ENCODE assay signal across 9 mouse cellular contexts in genomic region chr12:73708920-73709319, GRCm38 (mm10).
DNase-seq lines count a peak whose midpoint lies in the region; ATAC-seq and TF ChIP-seq lines count a peak whose summit lies in the region.
"Had no signal": no experiment of that assay in that cellular context is flagged by ENCODE, and none has a peak within 500 bp of the region (broad histone marks: within the 10 kb centered on the region; RNA-seq: fewer than 3 reads in every experiment).

No protein-coding gene starts in this region.

- DNase-seq in adrenal gland, postnatal 14 days, result peak; percentile 83
- DNase-seq in embryonic facial prominence, embryonic 10.5 days (ENCODE audit: low spot score), result peak; percentile 60
- DNase-seq in heart, adult 2 months, result peak; percentile 69 to 76
- peak; percentile 78 for DNase-seq in kidney, adult 2 months
- DNase-seq in midbrain, postnatal 0 days (ENCODE audit: low spot score), result peak; percentile 84
- DNase-seq in stomach, postnatal 0 days (ENCODE audit: low spot score), result peak; percentile 71

- peaks cover 17% of the 10 kb centered on the region for H3K4me1 ChIP-seq in embryonic facial prominence, embryonic 10.5 days
- peaks cover 10% of the 10 kb centered on the region for H3K4me1 ChIP-seq in heart, adult 2 months (ENCODE audit: control insufficient read depth, insufficient read depth, low read length)
- 0 out of 2 replicates have a peak, but pooled peaks cover 4% of the 10 kb centered on the region for H3K4me1 ChIP-seq in kidney, adult 2 months (ENCODE audit: control insufficient read depth, insufficient read depth, low read length)
- H3K4me1 ChIP-seq in limb, embryonic 12.5 days (replicated peaks), result peaks cover 8% of the 10 kb centered on the region
- no peaks in the 10 kb centered on the region for H3K4me1 ChIP-seq in midbrain, postnatal 0 days (ENCODE audit: insufficient read depth, low read length)
- no peaks in the 10 kb centered on the region for H3K4me1 ChIP-seq in stomach, postnatal 0 days (replicated peaks; ENCODE audit: control insufficient read depth, insufficient read depth)

- no peak overlapping the region for H3K4me3 ChIP-seq in embryonic facial prominence, embryonic 10.5 days
- H3K4me3 ChIP-seq in heart, adult 2 months, result no peak overlapping the region
- no peak overlapping the region for H3K4me3 ChIP-seq in kidney, adult 2 months (ENCODE audit: insufficient read depth, low read depth, low read length)
- no peak overlapping the region for H3K4me3 ChIP-seq in limb, embryonic 12.5 days (replicated peaks)
- H3K4me3 ChIP-seq in midbrain, postnatal 0 days (ENCODE audit: low read depth, low read length), result no peak overlapping the region
- H3K4me3 ChIP-seq in stomach, postnatal 0 days (ENCODE audit: low read depth, low read length), result no peak overlapping the region
- H3K4me3 ChIP-seq: erythroblast, embryonic 14.5 days had no signal

- no peaks in the 10 kb centered on the region for H3K36me3 ChIP-seq in embryonic facial prominence, embryonic 10.5 days (replicated peaks)
- no peaks in the 10 kb centered on the region for H3K36me3 ChIP-seq in heart, adult 2 months (ENCODE audit: control insufficient read depth, insufficient read depth, low read length)
- H3K36me3 ChIP-seq in kidney, adult 2 months (ENCODE audit: control insufficient read depth, insufficient read depth, low read length), result no peaks in the 10 kb centered on the region
- no peaks in the 10 kb centered on the region for H3K36me3 ChIP-seq in limb, embryonic 12.5 days
- no peaks in the 10 kb centered on the region for H3K36me3 ChIP-seq in midbrain, postnatal 0 days (ENCODE audit: insufficient read depth, low read length)
- no peaks in the 10 kb centered on the region for H3K36me3 ChIP-seq in stomach, postnatal 0 days (ENCODE audit: control insufficient read depth, insufficient read depth, low read length)

- intact Hi-C loops in heart, adult 2 months (cut with DNase I), result loop anchor here (5.0 kb wide), 3 partner anchors 68 to 583 kb away; no protein-coding TSS in a partner anchor

- peak; percentile 82 for TF ChIP-seq CTCF in heart, adult 2 months (IDR thresholded peaks at IDR 0.05)
- TF ChIP-seq CTCF in kidney, adult 2 months (conservative IDR thresholded peaks at IDR 0.05; ENCODE audit: insufficient read depth, insufficient read length, low read depth, low read length), result peak; percentile 88
- TF ChIP-seq CTCF in midbrain, postnatal 0 days (IDR thresholded peaks at IDR 0.05), result peak; percentile 84
- TF ChIP-seq CTCF in stomach, postnatal 0 days (IDR thresholded peaks at IDR 0.05; ENCODE audit: low read depth), result peak; percentile 90

- peak; percentile 90 for TF ChIP-seq EP300 in heart, adult 2 months (IDR thresholded peaks at IDR 0.05; ENCODE audit: insufficient read depth, low read depth, low read length)
- TF ChIP-seq EP300 in stomach, postnatal 0 days (optimal IDR thresholded peaks at IDR 0.05), result no peak

- H3K4me2 ChIP-seq in limb, embryonic 12.5 days, result no peak overlapping the region
- H3K4me2 ChIP-seq in midbrain, postnatal 0 days (ENCODE audit: low read depth, low read length, poor library complexity, severe bottlenecking), result no peak overlapping the region
- H3K4me2 ChIP-seq in stomach, postnatal 0 days (replicated peaks; ENCODE audit: low read depth), result no peak overlapping the region

- no peaks in the 10 kb centered on the region for H3K79me2 ChIP-seq in heart, adult 2 months (replicated peaks; ENCODE audit: control insufficient read depth, insufficient read depth, low read length)

- 0 out of 2 replicates have a peak overlapping the region, but pooled peaks have one; percentile 17 for H3K9ac ChIP-seq in heart, adult 2 months (ENCODE audit: low read depth, low read length)
- H3K9ac ChIP-seq in limb, embryonic 12.5 days (replicated peaks), result 0 out of 2 replicates have a peak overlapping the region, but pooled peaks have one; percentile 18
- no peak overlapping the region for H3K9ac ChIP-seq in midbrain, postnatal 0 days (replicated peaks; ENCODE audit: low read length, poor library complexity, severe bottlenecking)
- no peak overlapping the region for H3K9ac ChIP-seq in stomach, postnatal 0 days (ENCODE audit: low read length)

- no peak for ATAC-seq in limb, embryonic 12.5 days (ENCODE audit: insufficient number of reproducible peaks, insufficient read depth, low FRiP score, low TSS enrichment, low read depth)
- no peak; the same call in 1 of the 2 replicates for ATAC-seq in midbrain, postnatal 0 days (ENCODE audit: low FRiP score)
- peak; percentile 82 for ATAC-seq in stomach, postnatal 0 days (ENCODE audit: low FRiP score, low TSS enrichment)
- ATAC-seq in erythroblast, adult 5-6 weeks (replicated peaks; ENCODE audit: low FRiP score, poor library complexity, severe bottlenecking), result no peak

- TF ChIP-seq POLR2A in heart, adult 2 months (IDR thresholded peaks at IDR 0.05; ENCODE audit: insufficient read depth, low read depth, low read length), result no peak
- no peak for TF ChIP-seq POLR2A in kidney, adult 2 months (IDR thresholded peaks at IDR 0.05; ENCODE audit: low read depth, low read length)

- WGBS in embryonic facial prominence, embryonic 10.5 days, result 30% methylated on average over 8 of the region's 8 CpGs
- 10% methylated on average over 8 of the region's 8 CpGs for WGBS in heart, adult 2 months
- 12% methylated on average over 8 of the region's 8 CpGs for WGBS in kidney, adult 2 months
- WGBS in limb, embryonic 12.5 days, result 13% methylated on average over 8 of the region's 8 CpGs
- 27% methylated on average over 8 of the region's 8 CpGs for WGBS in midbrain, postnatal 0 days
- 9% methylated on average over 8 of the region's 8 CpGs for WGBS in stomach, postnatal 0 days

- no peaks in the 10 kb centered on the region for H3K9me3 ChIP-seq in embryonic facial prominence, embryonic 10.5 days
- H3K9me3 ChIP-seq in limb, embryonic 12.5 days, result no peaks in the 10 kb centered on the region
- no peaks in the 10 kb centered on the region for H3K9me3 ChIP-seq in midbrain, postnatal 0 days (ENCODE audit: low read length)
- H3K9me3 ChIP-seq in stomach, postnatal 0 days (ENCODE audit: control insufficient read depth, low read length), result no peaks in the 10 kb centered on the region

- H3K27ac ChIP-seq in embryonic facial prominence, embryonic 10.5 days (replicated peaks), result 0 out of 2 replicates have a peak overlapping the region, but pooled peaks have one; percentile 30
- peak overlapping the region; percentile 56 for H3K27ac ChIP-seq in heart, adult 2 months
- no peak overlapping the region for H3K27ac ChIP-seq in kidney, adult 2 months (ENCODE audit: insufficient read depth, low read depth, low read length)
- no peak overlapping the region for H3K27ac ChIP-seq in limb, embryonic 12.5 days
- no peak overlapping the region for H3K27ac ChIP-seq in midbrain, postnatal 0 days (ENCODE audit: low read depth, low read length)
- no peak overlapping the region for H3K27ac ChIP-seq in stomach, postnatal 0 days (replicated peaks)

- no peaks in the 10 kb centered on the region for H3K27me3 ChIP-seq in embryonic facial prominence, embryonic 10.5 days (replicated peaks; ENCODE audit: low read depth, poor library complexity, severe bottlenecking)
- no peaks in the 10 kb centered on the region for H3K27me3 ChIP-seq in heart, adult 2 months (ENCODE audit: control insufficient read depth, insufficient read depth, low read length)
- H3K27me3 ChIP-seq in kidney, adult 2 months (replicated peaks; ENCODE audit: control insufficient read depth, insufficient read depth, low read length), result no peaks in the 10 kb centered on the region
- peaks cover 12% of the 10 kb centered on the region; the same call in 1 of the 2 replicates for H3K27me3 ChIP-seq in limb, embryonic 12.5 days
- 0 out of 2 replicates have a peak, but pooled peaks cover 6% of the 10 kb centered on the region for H3K27me3 ChIP-seq in midbrain, postnatal 0 days (ENCODE audit: insufficient read depth, low read length)
- no peaks in the 10 kb centered on the region for H3K27me3 ChIP-seq in stomach, postnatal 0 days (ENCODE audit: control insufficient read depth, insufficient read depth, low read length)

Comparison
In these comparisons a context has a peak if more than half of its experiments do, and no peak if none do; other contexts are left out.
1. H3K27ac ChIP-seq: peak in embryonic facial prominence, embryonic 10.5 days (single experiment) and heart, adult 2 months (single experiment); none in kidney, adult 2 months (single experiment), limb, embryonic 12.5 days (single experiment), midbrain, postnatal 0 days (single experiment) and stomach, postnatal 0 days (single experiment).
2. H3K9ac ChIP-seq: peak in heart, adult 2 months (single experiment) and limb, embryonic 12.5 days (single experiment); none in midbrain, postnatal 0 days (single experiment) and stomach, postnatal 0 days (single experiment).
3. Peak in every context shown above with its lines, with median percentiles within 50 percentile points of each other: DNase-seq and CTCF ChIP-seq.